Mouse (Mus musculus) common myeloid progenitor, adult 5-6 weeks (primary cell): ENCODE data around the gene Ccr2. TPM values are rescaled to one million over a fixed set of nuclear protein-coding genes. Genes with fewer than 3 reads are reported as not detected.
"Not testable (repeated sequence)": the region's sequence is repeated elsewhere in the genome, so short reads cannot be mapped to it uniquely, and the experiment has no call there.

Experiments used
- ATAC-seq: replicated peaks from 2 replicates; pipeline ENCODE4 v1.8.0; 2016; ENCODE audit warnings: low read depth, mild to moderate bottlenecking, moderate TSS enrichment, inconsistent platforms; ENCODE audit not compliant: poor library complexity, severe bottlenecking
- total RNA-seq: library from RNA; stranded (forward); fragments of 200-1000, 187-1606 nt; gene quantifications from 2 replicates; pipeline ENCODE4 v1.2.3, GENCODE M21; 2017

The Ccr2 gene
- 47.1 and 48.6 TPM in 2 replicates for total RNA-seq

DNA sequence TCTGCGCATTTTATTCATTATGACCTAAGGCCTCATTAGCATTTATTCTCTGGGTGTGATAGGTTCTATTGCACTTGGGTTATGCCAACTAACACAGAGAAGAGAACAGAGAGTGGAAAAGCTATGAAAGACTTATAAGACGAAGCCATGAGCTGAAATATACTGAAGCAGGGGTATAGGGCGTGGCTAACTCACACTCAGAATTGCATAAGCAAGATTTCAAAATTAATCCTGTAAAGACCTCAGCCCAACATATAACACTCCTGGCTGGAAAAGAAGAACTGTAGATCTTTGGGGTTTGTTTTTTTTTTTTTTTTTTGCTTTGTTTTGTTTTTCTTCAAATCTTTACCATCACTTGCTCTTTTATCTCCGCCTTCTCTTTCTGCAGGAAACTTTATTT, at the start of gene Ccr2:
TSS of gene Ccr2 (plus strand) at position 228 of the 400 bp plus-strand sequence.
- peak; percentile 21; the same call in 1 of the 2 replicates for ATAC-seq

DNA sequence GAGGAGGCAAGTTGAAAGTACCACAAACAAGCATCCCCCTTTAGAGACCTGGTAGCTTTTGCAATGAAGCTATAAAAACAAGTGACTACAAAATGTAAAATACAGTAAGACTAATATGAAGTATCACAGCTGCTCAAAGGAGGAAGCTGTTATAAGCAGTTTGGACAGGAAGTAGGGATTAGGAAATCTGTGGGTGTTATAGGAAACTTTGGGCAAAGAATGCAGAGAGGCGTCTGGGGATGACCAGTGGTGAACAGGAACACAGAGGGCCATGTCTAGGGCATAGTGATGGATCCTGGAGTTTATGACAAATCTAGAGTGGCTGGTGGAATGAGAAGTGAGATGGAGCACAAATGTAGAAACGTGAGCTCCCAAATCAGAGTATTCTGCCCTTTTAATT, 48.2 kb upstream of the Ccr2 start:
- peak; percentile 69 for ATAC-seq

- peak; percentile 76 for ATAC-seq
These were observed 45.5 kb upstream of the Ccr2 start for GRCm38 (mm10) chr9:124056158-124056709.

GRCm38 (mm10) chr9:124059660-124060352, 41.9 kb upstream of the Ccr2 start:
- no peak for ATAC-seq

GRCm38 (mm10) chr9:124061474-124062432, 40.0 kb upstream of the Ccr2 start:
- not testable (repeated sequence) for ATAC-seq

GRCm38 (mm10) chr9:124066572-124067103, 35.1 kb upstream of the Ccr2 start:
- no peak for ATAC-seq

DNA sequence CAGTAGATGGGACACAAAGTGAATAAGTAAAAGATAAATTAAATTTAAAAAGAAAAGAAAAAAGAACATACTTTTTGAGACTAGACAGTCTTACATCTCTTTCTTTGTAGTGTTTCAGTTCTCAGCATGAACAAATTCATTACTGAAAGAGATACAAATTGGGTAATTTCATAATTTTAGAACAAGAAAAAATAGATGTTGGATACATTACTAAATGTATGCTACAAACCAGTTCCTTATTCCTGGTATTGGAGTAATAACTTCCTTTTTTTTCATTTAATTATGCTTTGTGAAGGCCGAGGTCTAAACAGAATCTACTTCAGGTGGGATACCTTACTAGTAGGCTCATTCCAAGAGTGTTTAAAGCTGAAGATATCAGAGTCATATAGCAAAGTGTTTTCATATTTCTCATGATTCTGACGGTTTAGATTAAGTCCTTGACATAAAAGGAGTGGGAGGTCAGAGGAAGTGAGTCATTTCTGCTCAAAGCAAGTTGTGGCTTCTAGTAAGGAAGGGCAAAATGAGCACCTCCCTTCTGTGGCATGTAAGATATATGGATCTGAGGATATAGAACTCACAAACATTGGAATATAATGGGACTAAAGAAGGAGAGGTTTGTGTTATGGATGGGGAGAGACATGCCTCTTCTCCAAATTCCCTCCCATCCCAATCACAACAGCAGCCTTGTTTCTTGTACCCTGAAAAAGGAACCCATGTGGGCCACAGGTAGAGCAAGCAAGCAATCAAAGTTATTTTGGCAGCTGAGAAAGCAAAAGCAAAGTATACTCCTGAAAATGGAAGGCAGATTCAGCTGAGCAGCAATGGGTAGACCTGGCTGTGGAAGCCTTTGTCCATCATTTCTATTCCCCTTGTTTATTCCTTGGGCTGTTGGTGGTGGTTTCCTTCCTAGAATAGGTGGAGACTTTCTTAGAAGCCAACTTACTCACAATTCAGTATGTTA, 33.4 kb upstream of the Ccr2 start:
- ATAC-seq: peak; percentile 90

- ATAC-seq: no peak
These were observed 30.2 kb upstream of the Ccr2 start for GRCm38 (mm10) chr9:124071506-124071905.

GRCm38 (mm10) chr9:124079803-124080202, 21.9 kb upstream of the Ccr2 start:
- no peak for ATAC-seq

DNA sequence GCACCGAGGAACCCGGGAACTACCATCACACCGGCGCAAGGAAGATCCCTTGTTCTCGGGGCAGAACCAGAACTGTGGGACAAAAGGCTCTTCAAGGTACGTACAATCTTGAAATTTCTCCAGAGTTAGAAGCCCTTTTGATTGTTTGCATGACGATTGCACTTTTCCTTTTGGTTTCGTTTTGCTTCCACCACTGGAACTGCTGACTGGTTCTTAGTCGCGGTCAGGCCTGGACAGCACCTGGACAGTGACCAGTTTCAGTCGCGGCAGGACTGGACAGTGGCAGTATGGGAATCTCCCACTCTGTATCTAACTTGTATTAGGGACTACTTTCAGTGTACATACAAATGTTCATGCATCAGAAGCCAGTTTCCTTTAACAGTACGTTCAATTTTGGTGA, 21.3 kb upstream of the Ccr2 start:
- ATAC-seq: not testable (repeated sequence)

DNA sequence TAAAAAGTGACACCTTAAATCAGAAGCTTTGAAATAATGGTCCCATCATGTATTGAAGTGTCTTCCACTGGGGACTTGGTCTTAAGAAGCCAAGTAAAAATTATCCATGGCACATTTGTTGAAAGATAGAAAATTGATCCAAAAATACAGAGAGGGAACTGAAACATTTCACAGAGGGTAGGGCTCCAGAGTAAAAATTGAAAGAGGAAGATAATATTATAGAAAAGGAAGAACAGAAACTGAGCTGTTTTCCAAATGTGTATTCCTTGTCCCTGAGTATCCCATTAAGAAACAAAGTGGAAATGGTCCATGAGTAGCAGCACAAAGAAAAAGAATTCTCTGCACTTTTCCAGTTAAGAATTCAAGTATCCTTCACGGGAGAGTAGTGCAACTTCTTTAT, 11.3 kb upstream of the Ccr2 start:
- no peak for ATAC-seq

GRCm38 (mm10) chr9:124099127-124099526, 2.6 kb upstream of the Ccr2 start:
- no peak for ATAC-seq

- ATAC-seq: no peak
These were observed 1.4 kb upstream of the Ccr2 start for GRCm38 (mm10) chr9:124100357-124100756.

- ATAC-seq: peak; percentile 90
These were observed 1.4 kb downstream of the Ccr2 start for GRCm38 (mm10) chr9:124103199-124103598.

- ATAC-seq: no peak
These were observed 3.4 kb downstream of the Ccr2 start for GRCm38 (mm10) chr9:124105196-124105595.

- ATAC-seq: no peak
These were observed 5.5 kb downstream of the Ccr2 start for GRCm38 (mm10) chr9:124107232-124107631.

- peak; percentile 50; the same call in 1 of the 2 replicates for ATAC-seq
These were observed 6.8 kb downstream of the Ccr2 start for GRCm38 (mm10) chr9:124108356-124109127.

DNA sequence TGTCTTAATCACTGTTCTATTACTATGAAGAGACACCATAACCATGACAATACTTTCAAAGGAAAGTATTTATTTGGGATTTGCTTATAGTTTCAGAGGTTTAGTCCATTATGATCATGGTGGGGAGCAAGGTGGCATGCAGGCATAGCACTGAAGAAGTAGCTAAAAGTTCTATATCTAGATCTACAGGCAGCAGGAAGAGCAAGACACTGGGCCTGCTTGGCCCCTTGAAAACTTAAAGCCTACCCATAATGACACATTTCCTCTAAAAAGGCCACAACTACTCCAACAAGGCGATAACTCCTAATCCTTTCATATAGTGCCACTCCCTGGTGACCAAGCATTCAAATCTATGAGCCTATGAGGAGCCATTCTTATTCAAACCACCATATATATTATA, 10.2 kb downstream of the Ccr2 start:
- ATAC-seq: no peak
